Mouse (Mus musculus): ENCODE measurements around the gene Zswim4. TPM values are rescaled to one million over a fixed set of nuclear protein-coding genes. Genes with fewer than 3 reads are reported as not detected.

Zswim4 gene
- polyA plus RNA-seq, 1 experiment from 2014 or later, result 10.9 TPM

DNA sequence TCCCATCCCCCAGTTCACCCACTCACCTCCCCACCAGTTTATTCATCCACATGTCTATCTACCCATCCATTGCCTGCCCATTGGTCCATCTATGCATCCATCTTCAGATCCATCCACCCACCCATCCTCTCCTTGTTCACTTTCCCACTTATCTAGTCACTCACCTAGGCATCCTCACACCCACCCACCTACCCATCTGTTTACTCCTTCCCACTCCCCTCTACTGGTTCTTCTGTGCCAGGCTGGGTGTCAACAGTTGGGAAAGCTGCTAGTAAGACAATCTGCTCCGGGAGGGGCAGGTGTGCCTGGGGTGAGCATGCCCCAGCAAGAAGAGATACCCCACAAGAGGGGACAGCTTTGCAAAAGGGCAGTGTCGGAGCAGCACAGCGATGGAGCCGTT, 24.2 kb upstream of the Zswim4 start:
- 95% methylated on average over 4 of the region's 4 CpGs for WGBS
- H3K36me3 ChIP-seq (ENCODE audit: control insufficient read depth, insufficient read depth, low read length), result peaks cover 73% of the 10 kb centered on the region
- H3K27me3 ChIP-seq (replicated peaks; ENCODE audit: control insufficient read depth, insufficient read depth, low read length), result no peaks in the 10 kb centered on the region
- H3K4me2 ChIP-seq (ENCODE audit: low read length), result no peak overlapping the region
- H3K4me1 ChIP-seq (replicated peaks; ENCODE audit: control insufficient read depth, insufficient read depth, low read length), result peaks cover 10% of the 10 kb centered on the region; the same call in 1 of the 2 replicates
- ATAC-seq (replicated peaks; ENCODE audit: low FRiP score, low TSS enrichment, low read depth) (no peak), DNase-seq (ENCODE audit: low spot score) (no peak)
- H3K27ac ChIP-seq (ENCODE audit: low read depth), result no peak overlapping the region
- no peaks in the 10 kb centered on the region for H3K9me3 ChIP-seq (ENCODE audit: control insufficient read depth, low read length)
- H3K9ac ChIP-seq (ENCODE audit: low read length), result no peak overlapping the region
- no peak overlapping the region for H3K4me3 ChIP-seq (ENCODE audit: low read depth, low read length)

DNA sequence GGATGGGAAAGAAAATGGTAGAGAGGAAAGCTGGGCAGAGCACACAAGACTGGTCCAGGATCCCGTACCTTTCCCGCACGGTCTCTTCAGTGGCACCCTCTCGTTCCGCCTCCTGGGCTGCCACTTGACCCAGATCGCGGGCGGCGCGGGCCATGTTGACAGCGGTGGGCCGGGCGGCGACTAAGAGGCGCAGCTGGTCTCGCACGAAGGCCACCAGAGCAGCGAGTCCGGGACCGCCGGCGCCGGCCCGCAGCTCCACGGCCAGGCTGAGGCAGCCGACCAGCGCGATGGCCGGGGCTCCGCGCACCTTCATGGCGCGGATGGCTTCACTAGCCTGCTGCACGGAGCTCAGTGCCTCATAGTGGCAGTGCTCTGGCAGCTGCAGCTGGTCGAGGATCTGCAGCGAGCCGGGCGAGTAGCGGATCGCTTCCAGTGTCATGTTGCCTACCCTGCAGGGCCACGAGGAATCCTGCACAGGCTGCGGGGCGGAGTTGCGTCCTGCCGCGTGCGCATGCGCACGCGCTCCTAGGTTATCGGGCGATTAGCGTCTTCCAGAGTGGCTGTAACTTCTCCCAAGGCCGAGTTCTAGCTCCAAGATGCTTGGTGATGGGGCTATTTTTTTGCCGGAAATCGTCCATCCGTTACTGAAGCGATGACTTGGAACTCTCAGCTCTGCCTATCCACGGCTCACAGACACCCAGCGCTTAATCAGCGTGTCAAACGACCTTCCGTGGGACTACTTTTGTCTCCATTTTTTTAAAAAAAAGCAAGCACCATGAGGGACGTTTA, 20.2 kb upstream of the Zswim4 start, which contains the start of gene Mri1:
Gene Mri1, minus strand, starts transcription at position 505 of the 789 bp plus-strand sequence.
- H3K27me3 ChIP-seq (replicated peaks; ENCODE audit: control insufficient read depth, insufficient read depth, low read length), result no peaks in the 10 kb centered on the region
- H3K9ac ChIP-seq (ENCODE audit: low read length), result peak within 1 kb of the TSS; percentile 75
- peak within 1 kb of the TSS; percentile 92 for H3K4me2 ChIP-seq (ENCODE audit: low read length)
- H3K4me1 ChIP-seq (replicated peaks; ENCODE audit: control insufficient read depth, insufficient read depth, low read length), result peaks cover 13% of the 10 kb centered on the region; the same call in 1 of the 2 replicates
- no peaks in the 10 kb centered on the region for H3K9me3 ChIP-seq (ENCODE audit: control insufficient read depth, low read length)
- peak; percentile 84 for ATAC-seq (replicated peaks; ENCODE audit: low FRiP score, low TSS enrichment, low read depth)
- peak within 1 kb of the TSS; percentile 82 for H3K27ac ChIP-seq (ENCODE audit: low read depth)
- peak within 1 kb of the TSS; percentile 87 for H3K4me3 ChIP-seq (ENCODE audit: low read depth, low read length)
- peaks cover 71% of the 10 kb centered on the region for H3K36me3 ChIP-seq (ENCODE audit: control insufficient read depth, insufficient read depth, low read length)
- WGBS, result under 1% methylated on average over 64 of the region's 64 CpGs
- peak; percentile 92 for DNase-seq (ENCODE audit: low spot score)

DNA sequence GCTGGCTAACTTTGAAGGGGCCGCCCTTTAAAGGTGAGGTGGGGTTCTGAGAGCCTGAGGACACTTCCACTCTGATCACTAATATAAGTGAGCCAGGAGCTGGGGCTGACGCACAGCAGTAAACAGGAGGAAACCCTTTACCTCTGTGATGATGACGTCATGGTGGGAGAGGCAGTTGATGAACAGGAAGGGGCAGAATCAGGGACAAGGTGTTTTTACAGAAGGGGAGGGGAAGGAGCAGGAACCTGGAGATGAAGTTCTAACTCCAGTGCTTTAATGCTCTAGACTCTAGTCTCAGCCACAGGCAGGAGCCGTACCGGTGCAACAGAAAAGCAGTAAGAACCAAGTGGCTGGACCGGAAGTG, 19.6 kb upstream of the Zswim4 start:
- Histone ChIP-seq H3K27me3 (replicated peaks; ENCODE audit: control insufficient read depth, insufficient read depth, low read length) (no peaks in the 10 kb centered on the region), H3K4me3 (ENCODE audit: low read depth, low read length) (peak overlapping the region; percentile 87), H3K9me3 (ENCODE audit: control insufficient read depth, low read length) (no peaks in the 10 kb centered on the region), H3K9ac (ENCODE audit: low read length) (peak overlapping the region; percentile 75), H3K27ac (ENCODE audit: low read depth) (peak overlapping the region; percentile 82), H3K36me3 (ENCODE audit: control insufficient read depth, insufficient read depth, low read length) (peaks cover 71% of the 10 kb centered on the region), H3K4me1 (replicated peaks; ENCODE audit: control insufficient read depth, insufficient read depth, low read length) (peaks cover 13% of the 10 kb centered on the region; the same call in 1 of the 2 replicates), H3K4me2 (ENCODE audit: low read length) (peak overlapping the region; percentile 92)
- 10% methylated on average over 6 of the region's 6 CpGs for WGBS
- peak; percentile 70 for ATAC-seq (replicated peaks; ENCODE audit: low FRiP score, low TSS enrichment, low read depth)
- no peak for DNase-seq (ENCODE audit: low spot score)

DNA sequence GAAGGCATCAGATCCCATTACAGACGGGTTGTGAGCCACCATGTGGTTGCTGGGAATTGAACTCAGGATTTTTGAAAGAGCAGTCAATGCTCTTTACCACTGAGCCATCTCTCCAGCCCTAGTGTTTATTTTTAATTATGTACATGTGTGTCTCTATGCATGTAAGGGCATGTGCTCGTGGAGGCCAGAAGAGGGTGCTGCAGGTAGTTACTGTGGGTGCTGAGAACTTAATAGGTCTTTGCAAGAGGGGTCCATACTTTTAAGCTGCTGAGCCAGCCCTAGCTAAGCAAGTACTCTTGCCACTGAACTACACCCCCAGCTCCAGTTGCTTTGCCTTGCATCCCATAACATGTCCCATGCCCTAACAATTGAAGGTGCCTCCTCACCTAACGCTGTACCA, 19.0 kb upstream of the Zswim4 start:
- Histone ChIP-seq H3K27ac (ENCODE audit: low read depth) (no peak overlapping the region), H3K9ac (ENCODE audit: low read length) (no peak overlapping the region), H3K27me3 (replicated peaks; ENCODE audit: control insufficient read depth, insufficient read depth, low read length) (no peaks in the 10 kb centered on the region), H3K4me3 (ENCODE audit: low read depth, low read length) (peak overlapping the region; percentile 87), H3K9me3 (ENCODE audit: control insufficient read depth, low read length) (no peaks in the 10 kb centered on the region), H3K36me3 (ENCODE audit: control insufficient read depth, insufficient read depth, low read length) (peaks cover 71% of the 10 kb centered on the region), H3K4me2 (ENCODE audit: low read length) (peak overlapping the region; percentile 92), H3K4me1 (replicated peaks; ENCODE audit: control insufficient read depth, insufficient read depth, low read length) (peaks cover 13% of the 10 kb centered on the region; the same call in 1 of the 2 replicates)
- ATAC-seq (replicated peaks; ENCODE audit: low FRiP score, low TSS enrichment, low read depth) (no peak), DNase-seq (ENCODE audit: low spot score) (no peak)
- 84% methylated on average over 3 of the region's 3 CpGs for WGBS

DNA sequence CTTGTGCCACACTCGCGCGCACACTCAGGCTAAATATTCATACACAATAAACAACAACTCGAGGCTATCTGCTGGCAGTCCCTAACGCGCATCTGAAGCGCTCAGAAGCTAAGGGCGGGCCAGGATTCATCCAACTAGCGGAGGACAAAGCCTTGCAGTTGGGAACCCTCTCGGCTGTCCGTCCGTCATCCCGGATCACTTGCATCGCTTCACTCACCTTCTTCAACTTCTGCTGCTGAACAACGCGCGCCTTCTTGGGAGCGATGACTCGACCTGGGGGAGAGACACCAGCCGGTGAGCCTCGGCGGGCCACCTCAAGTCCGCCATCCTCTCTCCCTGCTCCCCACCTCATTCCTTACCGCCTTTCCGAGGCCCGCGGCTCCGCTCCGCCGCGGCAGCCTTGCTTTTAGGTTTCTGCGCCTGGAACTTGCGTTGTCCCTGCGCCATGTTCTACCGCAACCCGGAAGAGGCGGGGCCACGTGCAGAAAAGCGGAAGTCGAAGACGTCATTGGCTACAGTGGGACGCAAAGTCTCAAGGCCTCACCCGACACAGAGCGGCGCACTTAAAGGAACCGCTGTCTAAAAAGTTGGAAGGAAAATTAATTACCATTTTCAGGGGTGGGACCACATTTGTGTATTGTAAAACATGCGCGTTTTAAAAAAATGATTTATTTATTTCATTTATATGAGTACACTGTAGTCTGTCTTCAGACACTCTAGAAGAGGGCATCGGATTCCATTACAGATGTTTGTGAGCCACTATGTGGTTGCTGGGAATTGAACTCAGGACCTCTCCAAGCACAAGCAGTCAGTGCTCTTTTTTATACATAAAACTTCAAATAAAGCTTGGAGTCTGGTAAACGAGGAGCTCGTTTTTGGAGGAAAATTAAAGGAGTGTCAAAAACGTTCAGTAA, 12.7 kb upstream of the Zswim4 start, which contains the start of gene D8Ertd738e:
Gene D8Ertd738e, minus strand, starts transcription at position 463 of the 914 bp plus-strand sequence.
- H3K4me1 ChIP-seq (replicated peaks; ENCODE audit: control insufficient read depth, insufficient read depth, low read length), result 0 out of 2 replicates have a peak, but pooled peaks cover 3% of the 10 kb centered on the region
- DNase-seq (ENCODE audit: low spot score) (peak; percentile 86), ATAC-seq (replicated peaks; ENCODE audit: low FRiP score, low TSS enrichment, low read depth) (peak; percentile 89)
- peak within 1 kb of the TSS; percentile 87 for H3K4me3 ChIP-seq (ENCODE audit: low read depth, low read length)
- peak within 1 kb of the TSS; percentile 82 for H3K4me2 ChIP-seq (ENCODE audit: low read length)
- peak within 1 kb of the TSS; percentile 71 for H3K27ac ChIP-seq (ENCODE audit: low read depth)
- WGBS, result 3% methylated on average over 52 of the region's 52 CpGs
- no peaks in the 10 kb centered on the region for H3K27me3 ChIP-seq (replicated peaks; ENCODE audit: control insufficient read depth, insufficient read depth, low read length)
- H3K9ac ChIP-seq (ENCODE audit: low read length), result peak within 1 kb of the TSS; percentile 89
- no peaks in the 10 kb centered on the region for H3K9me3 ChIP-seq (ENCODE audit: control insufficient read depth, low read length)
- peaks cover 75% of the 10 kb centered on the region for H3K36me3 ChIP-seq (ENCODE audit: control insufficient read depth, insufficient read depth, low read length)

DNA sequence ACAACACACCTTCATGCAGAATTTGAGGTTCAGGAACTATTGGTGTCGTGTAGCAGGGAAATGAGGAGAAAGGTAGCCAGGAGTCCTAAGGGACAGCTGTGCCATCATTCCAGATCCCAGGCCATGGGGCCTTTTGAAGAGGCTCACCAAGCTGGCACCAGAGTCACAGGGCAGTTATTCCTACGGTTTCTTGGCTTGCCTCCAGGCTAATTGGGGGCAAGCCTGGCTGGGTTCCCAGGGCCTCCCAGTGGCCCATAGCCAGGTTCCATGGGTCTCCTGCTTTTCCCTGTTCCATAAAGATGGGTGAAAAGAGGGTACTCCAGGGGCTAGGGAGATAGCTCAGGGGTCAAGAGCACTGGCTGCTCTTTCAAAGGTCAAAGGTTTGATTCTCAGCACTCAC, 5.0 kb upstream of the Zswim4 start:
- 69% methylated on average over 2 of the region's 2 CpGs for WGBS
- H3K4me1 ChIP-seq (replicated peaks; ENCODE audit: control insufficient read depth, insufficient read depth, low read length), result peaks cover 3% of the 10 kb centered on the region; the same call in 1 of the 2 replicates
- no peak overlapping the region for H3K27ac ChIP-seq (ENCODE audit: low read depth)
- H3K9me3 ChIP-seq (ENCODE audit: control insufficient read depth, low read length), result no peaks in the 10 kb centered on the region
- H3K4me2 ChIP-seq (ENCODE audit: low read length), result no peak overlapping the region
- H3K27me3 ChIP-seq (replicated peaks; ENCODE audit: control insufficient read depth, insufficient read depth, low read length), result no peaks in the 10 kb centered on the region
- no peak overlapping the region for H3K9ac ChIP-seq (ENCODE audit: low read length)
- H3K36me3 ChIP-seq (ENCODE audit: control insufficient read depth, insufficient read depth, low read length), result peaks cover 24% of the 10 kb centered on the region
- DNase-seq (ENCODE audit: low spot score) (no peak), ATAC-seq (replicated peaks; ENCODE audit: low FRiP score, low TSS enrichment, low read depth) (no peak)
- H3K4me3 ChIP-seq (ENCODE audit: low read depth, low read length), result no peak overlapping the region

DNA sequence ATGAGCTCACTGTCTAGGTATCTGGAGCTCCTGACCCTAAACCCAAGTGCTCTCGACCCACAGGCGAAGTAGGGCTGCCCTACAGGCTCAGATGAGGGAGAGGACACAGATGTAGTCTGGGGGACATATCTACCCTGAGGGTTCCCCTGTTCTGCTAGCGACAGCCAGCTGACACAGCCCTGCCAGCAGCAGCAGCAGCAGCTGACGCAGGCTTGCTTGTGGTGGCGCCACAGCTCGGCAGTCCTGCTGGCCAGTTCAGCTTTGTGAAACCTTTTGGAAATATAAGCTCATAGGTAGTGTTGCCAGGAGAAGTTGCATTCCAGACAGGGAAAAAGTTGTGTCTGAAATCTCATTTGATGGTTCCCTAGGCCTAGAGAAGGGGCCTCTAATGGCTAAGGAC, 4.3 kb upstream of the Zswim4 start:
- Histone ChIP-seq H3K9me3 (ENCODE audit: control insufficient read depth, low read length) (no peaks in the 10 kb centered on the region), H3K4me3 (ENCODE audit: low read depth, low read length) (no peak overlapping the region), H3K4me1 (replicated peaks; ENCODE audit: control insufficient read depth, insufficient read depth, low read length) (peaks cover 3% of the 10 kb centered on the region; the same call in 1 of the 2 replicates), H3K36me3 (ENCODE audit: control insufficient read depth, insufficient read depth, low read length) (peaks cover 18% of the 10 kb centered on the region), H3K27ac (ENCODE audit: low read depth) (no peak overlapping the region), H3K9ac (ENCODE audit: low read length) (no peak overlapping the region), H3K4me2 (ENCODE audit: low read length) (no peak overlapping the region), H3K27me3 (replicated peaks; ENCODE audit: control insufficient read depth, insufficient read depth, low read length) (no peaks in the 10 kb centered on the region)
- DNase-seq (ENCODE audit: low spot score) (no peak), ATAC-seq (replicated peaks; ENCODE audit: low FRiP score, low TSS enrichment, low read depth) (no peak)
- WGBS, result 50% methylated on average over 6 of the region's 6 CpGs

DNA sequence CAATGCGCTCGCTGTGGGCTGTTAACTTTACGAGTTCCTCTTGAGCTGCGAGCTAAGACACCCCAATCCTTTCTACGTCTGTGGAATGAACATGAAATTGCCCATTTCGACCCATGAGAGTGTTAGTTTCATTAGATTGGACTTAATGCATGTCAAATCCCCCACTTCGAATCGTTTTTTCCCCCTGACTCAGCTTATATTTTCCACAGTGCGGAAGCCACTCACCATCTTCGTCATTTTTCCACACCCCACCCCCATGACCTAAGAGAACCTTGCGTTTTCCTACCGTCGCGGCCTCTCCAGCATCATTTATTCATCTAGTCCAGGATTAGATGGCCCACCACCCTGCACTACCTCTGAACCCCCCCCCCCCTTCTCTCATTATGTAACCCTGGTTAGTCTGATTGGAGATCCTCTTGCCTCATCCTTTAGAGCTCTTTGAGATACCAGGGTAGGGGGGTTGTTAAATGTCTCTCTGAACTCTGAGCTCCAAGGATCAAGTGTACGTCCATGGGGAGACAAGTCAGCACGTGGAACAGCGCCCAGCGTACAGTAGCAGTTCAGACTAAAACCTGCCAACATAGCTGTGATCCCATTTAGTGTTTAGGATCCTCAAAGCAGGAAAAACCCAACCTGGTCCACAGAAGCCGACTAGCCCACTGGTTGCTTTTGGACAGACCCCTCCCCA, 831 bp upstream of the Zswim4 start:
- Histone ChIP-seq H3K4me2 (ENCODE audit: low read length) (peak overlapping the region; percentile 57), H3K27me3 (replicated peaks; ENCODE audit: control insufficient read depth, insufficient read depth, low read length) (no peaks in the 10 kb centered on the region), H3K4me1 (replicated peaks; ENCODE audit: control insufficient read depth, insufficient read depth, low read length) (peaks cover 10% of the 10 kb centered on the region), H3K4me3 (ENCODE audit: low read depth, low read length) (peak overlapping the region; percentile 93), H3K36me3 (ENCODE audit: control insufficient read depth, insufficient read depth, low read length) (peaks cover 11% of the 10 kb centered on the region; the same call in 1 of the 2 replicates), H3K9ac (ENCODE audit: low read length) (peak overlapping the region; percentile 57), H3K9me3 (ENCODE audit: control insufficient read depth, low read length) (no peaks in the 10 kb centered on the region), H3K27ac (ENCODE audit: low read depth) (peak overlapping the region; percentile 79)
- peak; percentile 9; the same call in 1 of the 2 replicates for ATAC-seq (replicated peaks; ENCODE audit: low FRiP score, low TSS enrichment, low read depth)
- 18% methylated on average over 19 of the region's 19 CpGs for WGBS
- no peak for DNase-seq (ENCODE audit: low spot score)
